Mouse (Mus musculus): ENCODE results near the gene Ptprn2.

The Ptprn2 gene

GRCm38 (mm10) chr12:117314987-117315386 lies 829.5 kb downstream of the Ptprn2 start:
- DNase-seq (ENCODE audit: low read depth, low spot score), result no peak

- DNase-seq (ENCODE audit: low read depth, low spot score), result no peak
These were observed 830.1 kb downstream of the Ptprn2 start for GRCm38 (mm10) chr12:117315661-117316060.

- DNase-seq (ENCODE audit: low read depth, low spot score), result no peak
These were observed 832.7 kb downstream of the Ptprn2 start for GRCm38 (mm10) chr12:117318229-117318628.

- no peak for DNase-seq (ENCODE audit: low read depth, low spot score)
These were observed 837.5 kb downstream of the Ptprn2 start for GRCm38 (mm10) chr12:117323017-117323416.
